Mouse (Mus musculus) kidney, postnatal 10 days (tissue): ENCODE results near the gene Sulf2.
A peak's percentile ranks its signal among the peaks of the same experiment; 100 is the strongest.

Experiments
- DNase-seq: peaks from one replicate; pipeline ENCODE4 v3.0.0; 2021; ENCODE audit warnings: mixed read lengths

Sulf2 gene

GRCm38 (mm10) chr2:166175145-166175544 is 19.7 kb upstream of the Sulf2 start:
- no peak for DNase-seq

- no peak for DNase-seq
Observed at GRCm38 (mm10) chr2:166173169-166173568, 17.7 kb upstream of the Sulf2 start.

GRCm38 (mm10) chr2:166170173-166170572 is 14.7 kb upstream of the Sulf2 start:
- peak; percentile 42 for DNase-seq

- peak; percentile 22 for DNase-seq
Observed at GRCm38 (mm10) chr2:166168868-166169267, 13.4 kb upstream of the Sulf2 start.

GRCm38 (mm10) chr2:166167387-166167786 is 11.9 kb upstream of the Sulf2 start:
- DNase-seq = no peak

GRCm38 (mm10) chr2:166165396-166165795 is 9.9 kb upstream of the Sulf2 start:
- DNase-seq = no peak

- DNase-seq = no peak
Observed at GRCm38 (mm10) chr2:166164601-166165000, 9.1 kb upstream of the Sulf2 start.

GRCm38 (mm10) chr2:166163917-166164316 is 8.5 kb upstream of the Sulf2 start:
- no peak for DNase-seq

- DNase-seq = no peak
Observed at GRCm38 (mm10) chr2:166163252-166163651, 7.8 kb upstream of the Sulf2 start.

- no peak for DNase-seq
Observed at GRCm38 (mm10) chr2:166162160-166162559, 6.7 kb upstream of the Sulf2 start.

GRCm38 (mm10) chr2:166159276-166159675 is 3.8 kb upstream of the Sulf2 start:
- DNase-seq = no peak

GRCm38 (mm10) chr2:166157767-166158561 is 2.5 kb upstream of the Sulf2 start:
- DNase-seq = no peak

GRCm38 (mm10) chr2:166157144-166157543 is 1.7 kb upstream of the Sulf2 start:
- no peak for DNase-seq

- no peak for DNase-seq
Observed at GRCm38 (mm10) chr2:166156122-166156521, 659 bp upstream of the Sulf2 start.

GRCm38 (mm10) chr2:166154749-166155453 is 562 bp downstream of the Sulf2 start:
- DNase-seq = peak; percentile 69

- DNase-seq = peak; percentile 52
Observed at GRCm38 (mm10) chr2:166153891-166154711, 1.4 kb downstream of the Sulf2 start.

GRCm38 (mm10) chr2:166153399-166153793 is 2.1 kb downstream of the Sulf2 start:
- DNase-seq = no peak

GRCm38 (mm10) chr2:166152734-166153398 is 2.6 kb downstream of the Sulf2 start:
- no peak for DNase-seq

- DNase-seq = peak; percentile 83
Observed at GRCm38 (mm10) chr2:166151510-166152473, 3.7 kb downstream of the Sulf2 start.

- no peak for DNase-seq
Observed at GRCm38 (mm10) chr2:166150584-166150983, 4.9 kb downstream of the Sulf2 start.

- no peak for DNase-seq
Observed at GRCm38 (mm10) chr2:166149482-166149881, 6.0 kb downstream of the Sulf2 start.
